Mouse (Mus musculus): ENCODE data around the gene Insc. TPM values are rescaled to one million over a fixed set of nuclear protein-coding genes. Genes with fewer than 3 reads are reported as not detected.

The Insc gene
- polyA plus RNA-seq, 1 experiment from 2014 or later = 4.9 TPM

GRCm38 (mm10) chr7:114808341-114808740 lies 64.8 kb downstream of the Insc start:
- H3K4me2 ChIP-seq (replicated peaks; ENCODE audit: low read depth, low read length) = no peak overlapping the region
- no peak for ATAC-seq (ENCODE audit: low FRiP score, low TSS enrichment)
- no peaks in the 10 kb centered on the region for H3K9me3 ChIP-seq (ENCODE audit: low read length)
- no peaks in the 10 kb centered on the region for H3K4me1 ChIP-seq (ENCODE audit: insufficient read depth, low read length)
- H3K36me3 ChIP-seq (ENCODE audit: insufficient read depth, low read length) = no peaks in the 10 kb centered on the region
- 85% methylated on average over 3 of the region's 3 CpGs for WGBS
- no peak overlapping the region for H3K27ac ChIP-seq (ENCODE audit: low read length)
- no peaks in the 10 kb centered on the region for H3K27me3 ChIP-seq (ENCODE audit: insufficient read depth, low read length)
- H3K9ac ChIP-seq (replicated peaks; ENCODE audit: low read length) = no peak overlapping the region
- no peak overlapping the region for H3K4me3 ChIP-seq (ENCODE audit: low read length)

- H3K36me3 ChIP-seq (ENCODE audit: insufficient read depth, low read length) = no peaks in the 10 kb centered on the region
- H3K4me1 ChIP-seq (ENCODE audit: insufficient read depth, low read length) = no peaks in the 10 kb centered on the region
- H3K4me3 ChIP-seq (ENCODE audit: low read length) = no peak overlapping the region
- H3K9ac ChIP-seq (replicated peaks; ENCODE audit: low read length) = no peak overlapping the region
- no peaks in the 10 kb centered on the region; the same call in 1 of the 2 replicates for H3K27me3 ChIP-seq (ENCODE audit: insufficient read depth, low read length)
- no peak overlapping the region for H3K27ac ChIP-seq (ENCODE audit: low read length)
- peak; percentile 94 for ATAC-seq (ENCODE audit: low FRiP score, low TSS enrichment)
- H3K4me2 ChIP-seq (replicated peaks; ENCODE audit: low read depth, low read length) = no peak overlapping the region
- WGBS = 11% methylated on average over 6 of the region's 6 CpGs
- H3K9me3 ChIP-seq (ENCODE audit: low read length) = no peaks in the 10 kb centered on the region
These were observed 73.9 kb downstream of the Insc start for GRCm38 (mm10) chr7:114817291-114817806.

GRCm38 (mm10) chr7:114817879-114818278 lies 74.4 kb downstream of the Insc start:
- Histone ChIP-seq H3K36me3 (ENCODE audit: insufficient read depth, low read length) (no peaks in the 10 kb centered on the region), H3K9ac (replicated peaks; ENCODE audit: low read length) (no peak overlapping the region; the same call in 1 of the 2 replicates), H3K27ac (ENCODE audit: low read length) (no peak overlapping the region), H3K4me3 (ENCODE audit: low read length) (no peak overlapping the region), H3K4me2 (replicated peaks; ENCODE audit: low read depth, low read length) (no peak overlapping the region), H3K27me3 (ENCODE audit: insufficient read depth, low read length) (no peaks in the 10 kb centered on the region; the same call in 1 of the 2 replicates), H3K4me1 (ENCODE audit: insufficient read depth, low read length) (no peaks in the 10 kb centered on the region), H3K9me3 (ENCODE audit: low read length) (no peaks in the 10 kb centered on the region)
- ATAC-seq (ENCODE audit: low FRiP score, low TSS enrichment) = peak; percentile 37; the same call in 1 of the 2 replicates
- WGBS = 31% methylated on average over 5 of the region's 5 CpGs

- Histone ChIP-seq H3K9me3 (ENCODE audit: low read length) (no peaks in the 10 kb centered on the region), H3K4me2 (replicated peaks; ENCODE audit: low read depth, low read length) (no peak overlapping the region), H3K9ac (replicated peaks; ENCODE audit: low read length) (no peak overlapping the region), H3K27me3 (ENCODE audit: insufficient read depth, low read length) (no peaks in the 10 kb centered on the region; the same call in 1 of the 2 replicates), H3K36me3 (ENCODE audit: insufficient read depth, low read length) (no peaks in the 10 kb centered on the region), H3K27ac (ENCODE audit: low read length) (no peak overlapping the region), H3K4me3 (ENCODE audit: low read length) (no peak overlapping the region), H3K4me1 (ENCODE audit: insufficient read depth, low read length) (no peaks in the 10 kb centered on the region)
- no peak for ATAC-seq (ENCODE audit: low FRiP score, low TSS enrichment)
- WGBS = 78% methylated on average over 3 of the region's 3 CpGs
These were observed 74.9 kb downstream of the Insc start for GRCm38 (mm10) chr7:114818351-114818750.

GRCm38 (mm10) chr7:114818836-114819235 lies 75.3 kb downstream of the Insc start:
- Histone ChIP-seq H3K4me3 (ENCODE audit: low read length) (no peak overlapping the region), H3K36me3 (ENCODE audit: insufficient read depth, low read length) (no peaks in the 10 kb centered on the region), H3K27me3 (ENCODE audit: insufficient read depth, low read length) (no peaks in the 10 kb centered on the region; the same call in 1 of the 2 replicates), H3K9me3 (ENCODE audit: low read length) (no peaks in the 10 kb centered on the region), H3K4me1 (ENCODE audit: insufficient read depth, low read length) (no peaks in the 10 kb centered on the region), H3K27ac (ENCODE audit: low read length) (no peak overlapping the region), H3K9ac (replicated peaks; ENCODE audit: low read length) (no peak overlapping the region), H3K4me2 (replicated peaks; ENCODE audit: low read depth, low read length) (no peak overlapping the region)
- 71% methylated on average over 8 of the region's 8 CpGs for WGBS
- no peak for ATAC-seq (ENCODE audit: low FRiP score, low TSS enrichment)

- no peak for ATAC-seq (ENCODE audit: low FRiP score, low TSS enrichment)
- Histone ChIP-seq H3K36me3 (ENCODE audit: insufficient read depth, low read length) (no peaks in the 10 kb centered on the region), H3K9me3 (ENCODE audit: low read length) (no peaks in the 10 kb centered on the region), H3K4me1 (ENCODE audit: insufficient read depth, low read length) (no peaks in the 10 kb centered on the region), H3K4me3 (ENCODE audit: low read length) (no peak overlapping the region), H3K27ac (ENCODE audit: low read length) (no peak overlapping the region), H3K4me2 (replicated peaks; ENCODE audit: low read depth, low read length) (no peak overlapping the region), H3K9ac (replicated peaks; ENCODE audit: low read length) (no peak overlapping the region), H3K27me3 (ENCODE audit: insufficient read depth, low read length) (no peaks in the 10 kb centered on the region; the same call in 1 of the 2 replicates)
- WGBS = 77% methylated on average over 2 of the region's 2 CpGs
These were observed 79.2 kb downstream of the Insc start for GRCm38 (mm10) chr7:114822736-114823135.

- Histone ChIP-seq H3K4me1 (ENCODE audit: insufficient read depth, low read length) (no peaks in the 10 kb centered on the region), H3K9me3 (ENCODE audit: low read length) (no peaks in the 10 kb centered on the region), H3K4me2 (replicated peaks; ENCODE audit: low read depth, low read length) (no peak overlapping the region), H3K4me3 (ENCODE audit: low read length) (no peak overlapping the region), H3K9ac (replicated peaks; ENCODE audit: low read length) (no peak overlapping the region), H3K27me3 (ENCODE audit: insufficient read depth, low read length) (no peaks in the 10 kb centered on the region), H3K27ac (ENCODE audit: low read length) (no peak overlapping the region), H3K36me3 (ENCODE audit: insufficient read depth, low read length) (no peaks in the 10 kb centered on the region)
- no peak for ATAC-seq (ENCODE audit: low FRiP score, low TSS enrichment)
- WGBS = 62% methylated on average over 4 of the region's 4 CpGs
These were observed 83.9 kb downstream of the Insc start for GRCm38 (mm10) chr7:114827360-114827759.

GRCm38 (mm10) chr7:114832257-114832940 lies 88.9 kb downstream of the Insc start:
- Histone ChIP-seq H3K27me3 (ENCODE audit: insufficient read depth, low read length) (no peaks in the 10 kb centered on the region), H3K4me2 (replicated peaks; ENCODE audit: low read depth, low read length) (no peak overlapping the region), H3K4me3 (ENCODE audit: low read length) (no peak overlapping the region), H3K27ac (ENCODE audit: low read length) (no peak overlapping the region), H3K36me3 (ENCODE audit: insufficient read depth, low read length) (no peaks in the 10 kb centered on the region), H3K4me1 (ENCODE audit: insufficient read depth, low read length) (no peaks in the 10 kb centered on the region), H3K9ac (replicated peaks; ENCODE audit: low read length) (no peak overlapping the region), H3K9me3 (ENCODE audit: low read length) (no peaks in the 10 kb centered on the region)
- 65% methylated on average over 3 of the region's 3 CpGs for WGBS
- ATAC-seq (ENCODE audit: low FRiP score, low TSS enrichment) = no peak

- H3K9me3 ChIP-seq (ENCODE audit: low read length) = no peaks in the 10 kb centered on the region
- no peaks in the 10 kb centered on the region for H3K4me1 ChIP-seq (ENCODE audit: insufficient read depth, low read length)
- no peak for ATAC-seq (ENCODE audit: low FRiP score, low TSS enrichment)
- no peak overlapping the region for H3K27ac ChIP-seq (ENCODE audit: low read length)
- H3K36me3 ChIP-seq (ENCODE audit: insufficient read depth, low read length) = no peaks in the 10 kb centered on the region
- no peak overlapping the region for H3K9ac ChIP-seq (replicated peaks; ENCODE audit: low read length)
- 87% methylated on average over 6 of the region's 6 CpGs for WGBS
- H3K4me2 ChIP-seq (replicated peaks; ENCODE audit: low read depth, low read length) = no peak overlapping the region
- H3K4me3 ChIP-seq (ENCODE audit: low read length) = no peak overlapping the region
- H3K27me3 ChIP-seq (ENCODE audit: insufficient read depth, low read length) = no peaks in the 10 kb centered on the region
These were observed 91.0 kb downstream of the Insc start for GRCm38 (mm10) chr7:114834504-114834903.

GRCm38 (mm10) chr7:114837268-114837667 lies 93.8 kb downstream of the Insc start:
- H3K9me3 ChIP-seq (ENCODE audit: low read length) = no peaks in the 10 kb centered on the region
- ATAC-seq (ENCODE audit: low FRiP score, low TSS enrichment) = no peak
- 44% methylated on average over 3 of the region's 3 CpGs for WGBS
- no peak overlapping the region for H3K4me2 ChIP-seq (replicated peaks; ENCODE audit: low read depth, low read length)
- H3K4me1 ChIP-seq (ENCODE audit: insufficient read depth, low read length) = no peaks in the 10 kb centered on the region
- H3K36me3 ChIP-seq (ENCODE audit: insufficient read depth, low read length) = no peaks in the 10 kb centered on the region
- no peaks in the 10 kb centered on the region for H3K27me3 ChIP-seq (ENCODE audit: insufficient read depth, low read length)
- H3K4me3 ChIP-seq (ENCODE audit: low read length) = no peak overlapping the region
- H3K9ac ChIP-seq (replicated peaks; ENCODE audit: low read length) = no peak overlapping the region
- H3K27ac ChIP-seq (ENCODE audit: low read length) = no peak overlapping the region

Data from kidney, embryonic 16.5 days (tissue).